Mouse (Mus musculus) layer of hippocampus, postnatal 14 days (tissue): ENCODE measurements around the gene Lsr. TPM values are rescaled to one million over a fixed set of nuclear protein-coding genes. Genes with fewer than 3 reads are reported as not detected.
"Not testable (repeated sequence)": the region's sequence is repeated elsewhere in the genome, so short reads cannot be mapped to it uniquely, and the experiment has no call there.

ENCODE experiments used
- DNase-seq, 2 experiments: peaks; one replicate each; pipeline ENCODE4 v3.0.0; 2021 to 2022; ENCODE audit warnings: low spot score in 2 of 2, mixed read lengths in 1 of 2
- total RNA-seq, 2 experiments: library from RNA; stranded (reverse); gene quantifications; 2 replicates each; pipeline ENCODE4 v1.2.3; 2021

The Lsr gene
- total RNA-seq, 2 experiments from 2014 or later, result 9.0 to 11.4 TPM

DNA sequence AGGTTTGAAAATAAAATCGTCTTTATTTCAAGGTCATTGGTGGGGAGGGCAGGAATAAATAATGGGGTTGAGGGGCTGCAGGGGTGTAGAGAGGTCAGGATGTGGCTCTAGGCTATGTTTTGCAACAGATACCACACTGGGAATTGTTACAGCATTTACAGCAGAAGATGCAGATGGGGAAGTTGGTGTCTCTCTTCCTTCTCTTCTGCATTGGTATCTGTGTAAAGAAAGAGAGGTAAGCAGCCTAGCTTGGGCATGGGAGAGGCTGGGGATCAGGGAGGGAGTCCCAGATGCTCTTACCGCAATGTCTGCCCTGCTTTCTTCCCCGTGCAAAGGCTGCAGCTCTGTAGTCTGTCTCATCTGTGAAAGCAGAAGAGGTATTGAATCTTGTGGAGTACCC lies 30.9 kb downstream of the Lsr start:
- DNase-seq, result not testable (repeated sequence)

DNA sequence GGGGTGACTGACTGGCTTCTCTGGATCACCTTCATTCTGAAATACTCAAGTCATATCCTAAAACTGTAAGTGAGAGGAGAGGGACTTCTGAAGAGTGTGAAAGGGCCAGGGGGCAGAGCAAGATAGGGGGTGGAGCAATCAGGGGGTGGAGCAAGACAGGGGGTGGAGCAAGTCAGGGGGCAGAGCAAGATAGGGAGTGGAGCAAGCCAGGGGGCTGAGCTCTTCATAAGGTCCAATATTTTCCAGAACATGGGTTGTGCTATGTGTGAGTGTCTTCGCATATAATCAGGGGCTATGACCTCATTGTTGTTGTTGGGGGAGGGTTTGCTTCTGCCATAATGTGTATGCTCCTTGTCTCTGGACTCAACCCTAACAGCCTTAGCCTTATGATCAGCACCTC lies 33.2 kb downstream of the Lsr start:
- DNase-seq, result not testable (repeated sequence)

GRCm38 (mm10) chr7:30935422-30936099 lies 37.7 kb downstream of the Lsr start:
- not testable (repeated sequence) for DNase-seq

- DNase-seq, result not testable (repeated sequence)
Measured at GRCm38 (mm10) chr7:30924581-30924980, 48.7 kb downstream of the Lsr start, which contains the start of gene Hamp2. Hamp2 (minus strand) TSS chr7:30924681.

GRCm38 (mm10) chr7:30924071-30924470 lies 49.2 kb downstream of the Lsr start:
- no peak for DNase-seq

DNA sequence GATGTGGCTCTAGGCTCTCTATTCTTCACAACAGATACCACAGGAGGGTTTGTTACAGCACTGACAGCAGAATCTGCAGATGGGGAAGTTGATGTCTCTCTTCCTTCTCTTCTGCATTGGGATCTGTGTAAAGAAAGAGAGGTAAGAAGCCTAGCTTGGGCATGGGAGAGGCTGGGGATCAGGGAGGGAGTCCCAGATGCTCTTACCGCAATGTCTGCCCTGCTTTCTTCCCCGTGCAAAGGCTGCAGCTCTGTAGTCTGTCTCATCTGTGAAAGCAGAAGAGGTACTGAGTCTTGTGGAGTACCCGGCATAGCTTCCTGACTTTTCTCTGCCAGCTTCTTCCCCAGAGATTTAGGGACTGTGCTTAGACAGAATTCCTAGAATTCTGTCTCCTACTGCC lies 50.8 kb downstream of the Lsr start:
- DNase-seq, result not testable (repeated sequence)

GRCm38 (mm10) chr7:30920217-30920616 lies 53.0 kb downstream of the Lsr start:
- DNase-seq, result no peak

GRCm38 (mm10) chr7:30917219-30917618 lies 56.0 kb downstream of the Lsr start:
- DNase-seq, result no peak

DNA sequence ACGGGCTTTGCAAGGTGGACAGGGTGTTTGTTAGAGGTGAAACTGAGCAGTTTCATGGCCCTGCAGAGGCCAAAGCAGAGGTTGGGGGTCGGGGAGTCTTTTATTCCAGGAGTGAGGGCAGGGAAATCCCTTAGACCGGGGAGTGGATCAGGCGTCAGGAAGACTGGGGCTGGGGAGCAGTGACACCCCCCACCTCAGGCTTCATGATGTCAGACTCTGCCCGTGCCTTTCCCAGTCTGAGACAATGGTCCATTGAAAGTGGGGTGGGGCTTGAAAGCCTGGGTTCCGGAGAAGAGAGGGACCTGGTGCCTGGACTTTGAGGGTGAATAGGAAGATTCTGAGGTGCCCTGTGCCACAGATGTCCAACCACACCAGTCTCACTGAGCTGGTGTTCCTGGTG lies 56.6 kb downstream of the Lsr start:
- DNase-seq, result no peak

GRCm38 (mm10) chr7:30914732-30915131 lies 58.5 kb downstream of the Lsr start, which contains the start of gene Mag:
Mag (minus strand) TSS chr7:30914873.
- DNase-seq, result no peak

- DNase-seq, result no peak
Measured at GRCm38 (mm10) chr7:30909773-30910172, 63.5 kb downstream of the Lsr start.

DNA sequence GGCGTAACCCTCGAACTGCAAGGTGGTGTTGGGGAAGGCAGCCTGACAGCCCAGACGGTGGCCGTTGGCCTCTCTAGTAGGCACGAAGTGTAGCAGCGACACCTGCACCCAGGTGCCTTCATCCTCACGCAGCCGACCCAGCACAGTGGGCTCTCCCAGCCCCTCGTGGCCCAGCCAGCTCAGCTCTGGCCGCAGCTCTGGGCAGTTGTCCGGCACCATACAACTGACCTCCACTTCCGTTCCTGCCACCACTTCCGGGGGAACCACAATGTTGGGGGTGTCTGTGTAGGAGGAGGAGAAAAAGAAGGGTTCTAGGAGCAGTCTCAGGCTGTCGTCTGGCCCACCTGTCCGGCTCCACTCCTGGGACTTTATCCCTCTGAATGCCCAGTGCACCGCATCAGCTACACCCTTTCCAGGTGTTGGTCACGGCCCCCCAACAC lies 64.3 kb downstream of the Lsr start:
- no peak for DNase-seq

- DNase-seq, result no peak
Measured at GRCm38 (mm10) chr7:30908277-30908991, 64.8 kb downstream of the Lsr start.

Other genes with a start within 250 kb of the Lsr start
- gene Tmem147, start 243.9 kb downstream of the Lsr start, total RNA-seq, result 100 to 1,000 TPM; 127 to 143 TPM
- gene Gapdhs, start 229.8 kb downstream of the Lsr start, total RNA-seq, result not detected
- gene Sbsn, start 222.0 kb downstream of the Lsr start, total RNA-seq, result 10 to 100 TPM in 1 of 2 experiments, 1 to 10 TPM in 1; 6.8 to 10.7 TPM
- 1 to 10 TPM; 1.3 to 2.2 TPM for gene Dmkn, start 209.7 kb downstream of the Lsr start, total RNA-seq
- gene Krtdap, start 185.6 kb downstream of the Lsr start, total RNA-seq, result not detected
- gene Ffar2, start 149.7 kb downstream of the Lsr start, total RNA-seq, result not detected
- gene Ffar3, start 117.3 kb downstream of the Lsr start, total RNA-seq, result under 1 TPM; 0.24 to 0.32 TPM
- not detected for gene Ffar1, start 111.9 kb downstream of the Lsr start, total RNA-seq
- not detected for gene Cd22, start 93.1 kb downstream of the Lsr start, total RNA-seq
- 100 to 1,000 TPM; 306 to 317 TPM for gene Mag, start 58.6 kb downstream of the Lsr start, total RNA-seq
- not detected for gene Hamp2, start 48.8 kb downstream of the Lsr start, total RNA-seq
- not detected for gene Hamp, start 29.4 kb downstream of the Lsr start, total RNA-seq
- gene Usf2, start 16.7 kb downstream of the Lsr start, total RNA-seq, result 100 to 1,000 TPM; 122 to 124 TPM
- under 1 TPM; 0.25 to 0.43 TPM for gene Fam187b, start 326 bp upstream of the Lsr start, total RNA-seq
- gene Fxyd5, start 69.0 kb upstream of the Lsr start, total RNA-seq, result 10 to 100 TPM; 32.1 to 32.4 TPM
- 100 to 1,000 TPM; 333 to 341 TPM for gene Fxyd7, start 78.0 kb upstream of the Lsr start, total RNA-seq
- 100 to 1,000 TPM in 1 of 2 experiments, 10 to 100 TPM in 1; 62.6 to 118 TPM for gene Fxyd1, start 83.7 kb upstream of the Lsr start, total RNA-seq
- gene Lgi4, start 85.9 kb upstream of the Lsr start, total RNA-seq, result 10 to 100 TPM; 21.8 to 23.3 TPM
- gene Fxyd3, start 103.2 kb upstream of the Lsr start, total RNA-seq, result under 1 TPM; 0.55 to 0.72 TPM
- 1 to 10 TPM; 2.8 to 3.1 TPM for gene Hpn, start 141.8 kb upstream of the Lsr start, total RNA-seq
- gene Scn1b, start 153.5 kb upstream of the Lsr start, total RNA-seq, result 100 to 1,000 TPM; 430 to 445 TPM
- gene Gramd1a, start 182.4 kb upstream of the Lsr start, total RNA-seq, result 100 to 1,000 TPM; 123 to 134 TPM